Mouse (Mus musculus): ENCODE measurements around the gene Msantd2. TPM values are rescaled to one million over a fixed set of nuclear protein-coding genes. Genes with fewer than 3 reads are reported as not detected.

Msantd2 gene
- polyA plus RNA-seq, 1 experiment from 2014 or later: 21.7 TPM

GRCm38 (mm10) chr9:37461571-37461970, 27.5 kb upstream of the Msantd2 start:
- Histone ChIP-seq H3K27ac (ENCODE audit: poor library complexity, severe bottlenecking) (no peak overlapping the region), H3K9me3 (replicated peaks) (no peaks in the 10 kb centered on the region), H3K27me3 (replicated peaks) (peaks cover 71% of the 10 kb centered on the region), H3K4me3 (no peak overlapping the region), H3K9ac (no peak overlapping the region), H3K4me2 (no peak overlapping the region), H3K36me3 (no peaks in the 10 kb centered on the region), H3K4me1 (replicated peaks) (peaks cover 7% of the 10 kb centered on the region)
- 16% methylated on average over 3 of the region's 3 CpGs for WGBS
- no peak for ATAC-seq (ENCODE audit: insufficient number of reproducible peaks, low FRiP score)

- no peak overlapping the region for H3K4me2 ChIP-seq
- no peak for ATAC-seq (ENCODE audit: insufficient number of reproducible peaks, low FRiP score)
- WGBS: 15% methylated on average over 7 of the region's 7 CpGs
- H3K36me3 ChIP-seq: no peaks in the 10 kb centered on the region
- no peak overlapping the region for H3K9ac ChIP-seq
- no peaks in the 10 kb centered on the region for H3K9me3 ChIP-seq (replicated peaks)
- peaks cover 7% of the 10 kb centered on the region for H3K4me1 ChIP-seq (replicated peaks)
- H3K4me3 ChIP-seq: no peak overlapping the region
- peaks cover 59% of the 10 kb centered on the region for H3K27me3 ChIP-seq (replicated peaks)
- no peak overlapping the region for H3K27ac ChIP-seq (ENCODE audit: poor library complexity, severe bottlenecking)
Measured at GRCm38 (mm10) chr9:37462764-37463163, 26.4 kb upstream of the Msantd2 start.

- ATAC-seq (ENCODE audit: insufficient number of reproducible peaks, low FRiP score): no peak
- 72% methylated on average over 3 of the region's 3 CpGs for WGBS
- Histone ChIP-seq H3K9me3 (replicated peaks) (no peaks in the 10 kb centered on the region; the same call in 1 of the 2 replicates), H3K27me3 (replicated peaks) (no peaks in the 10 kb centered on the region), H3K4me1 (replicated peaks) (no peaks in the 10 kb centered on the region), H3K27ac (ENCODE audit: poor library complexity, severe bottlenecking) (no peak overlapping the region), H3K36me3 (no peaks in the 10 kb centered on the region), H3K4me3 (no peak overlapping the region), H3K4me2 (no peak overlapping the region), H3K9ac (no peak overlapping the region)
Measured at GRCm38 (mm10) chr9:37473611-37474125, 15.5 kb upstream of the Msantd2 start.

- Histone ChIP-seq H3K27me3 (replicated peaks) (no peaks in the 10 kb centered on the region), H3K4me3 (no peak overlapping the region), H3K4me1 (replicated peaks) (no peaks in the 10 kb centered on the region), H3K27ac (ENCODE audit: poor library complexity, severe bottlenecking) (no peak overlapping the region), H3K9ac (no peak overlapping the region), H3K36me3 (no peaks in the 10 kb centered on the region), H3K9me3 (replicated peaks) (no peaks in the 10 kb centered on the region; the same call in 1 of the 2 replicates), H3K4me2 (no peak overlapping the region)
- ATAC-seq (ENCODE audit: insufficient number of reproducible peaks, low FRiP score): no peak
- 86% methylated on average over 7 of the region's 7 CpGs for WGBS
Measured at GRCm38 (mm10) chr9:37474923-37475322, 14.2 kb upstream of the Msantd2 start.

- H3K27ac ChIP-seq (ENCODE audit: poor library complexity, severe bottlenecking): no peak overlapping the region
- no peak overlapping the region for H3K4me3 ChIP-seq
- H3K27me3 ChIP-seq (replicated peaks): no peaks in the 10 kb centered on the region
- peaks cover 8% of the 10 kb centered on the region for H3K4me1 ChIP-seq (replicated peaks)
- no peaks in the 10 kb centered on the region for H3K9me3 ChIP-seq (replicated peaks)
- no peak for ATAC-seq (ENCODE audit: insufficient number of reproducible peaks, low FRiP score)
- H3K4me2 ChIP-seq: no peak overlapping the region
- no peaks in the 10 kb centered on the region for H3K36me3 ChIP-seq
- 62% methylated on average over 5 of the region's 5 CpGs for WGBS
- H3K9ac ChIP-seq: no peak overlapping the region
Measured at GRCm38 (mm10) chr9:37485146-37485545, 4.0 kb upstream of the Msantd2 start.

GRCm38 (mm10) chr9:37488041-37488440, 1.1 kb upstream of the Msantd2 start:
- Histone ChIP-seq H3K4me2 (peak overlapping the region; percentile 97), H3K4me3 (peak overlapping the region; percentile 99), H3K9me3 (replicated peaks) (no peaks in the 10 kb centered on the region), H3K36me3 (no peaks in the 10 kb centered on the region), H3K27me3 (replicated peaks) (no peaks in the 10 kb centered on the region), H3K27ac (ENCODE audit: poor library complexity, severe bottlenecking) (peak overlapping the region; percentile 98), H3K4me1 (replicated peaks) (peaks cover 15% of the 10 kb centered on the region), H3K9ac (peak overlapping the region; percentile 99; the same call in 1 of the 2 replicates)
- WGBS: 49% methylated on average over 4 of the region's 4 CpGs
- no peak for ATAC-seq (ENCODE audit: insufficient number of reproducible peaks, low FRiP score)

- Histone ChIP-seq H3K36me3 (peaks cover 5% of the 10 kb centered on the region), H3K4me2 (peak overlapping the region; percentile 97), H3K27me3 (replicated peaks) (no peaks in the 10 kb centered on the region), H3K4me3 (peak overlapping the region; percentile 99), H3K27ac (ENCODE audit: poor library complexity, severe bottlenecking) (peak overlapping the region; percentile 98), H3K9ac (peak overlapping the region; percentile 99), H3K4me1 (replicated peaks) (peaks cover 15% of the 10 kb centered on the region), H3K9me3 (replicated peaks) (peaks cover 3% of the 10 kb centered on the region; the same call in 1 of the 2 replicates)
- WGBS: under 1% methylated on average over 72 of the region's 75 CpGs
- ATAC-seq (ENCODE audit: insufficient number of reproducible peaks, low FRiP score): peak; percentile 75
Measured at GRCm38 (mm10) chr9:37489446-37490120, 464 bp downstream of the Msantd2 start.

GRCm38 (mm10) chr9:37495761-37496160, 6.6 kb downstream of the Msantd2 start:
- no peak for ATAC-seq (ENCODE audit: insufficient number of reproducible peaks, low FRiP score)
- H3K27ac ChIP-seq (ENCODE audit: poor library complexity, severe bottlenecking): no peak overlapping the region
- H3K4me3 ChIP-seq: no peak overlapping the region
- WGBS: 64% methylated on average over 3 of the region's 3 CpGs
- no peaks in the 10 kb centered on the region for H3K27me3 ChIP-seq (replicated peaks)
- H3K9ac ChIP-seq: no peak overlapping the region
- H3K36me3 ChIP-seq: peaks cover 5% of the 10 kb centered on the region
- peaks cover 1% of the 10 kb centered on the region; the same call in 1 of the 2 replicates for H3K4me1 ChIP-seq (replicated peaks)
- H3K4me2 ChIP-seq: no peak overlapping the region
- peaks cover 3% of the 10 kb centered on the region; the same call in 1 of the 2 replicates for H3K9me3 ChIP-seq (replicated peaks)

- Histone ChIP-seq H3K4me2 (no peak overlapping the region), H3K27me3 (replicated peaks) (no peaks in the 10 kb centered on the region), H3K9me3 (replicated peaks) (peaks cover 3% of the 10 kb centered on the region; the same call in 1 of the 2 replicates), H3K36me3 (peaks cover 5% of the 10 kb centered on the region), H3K4me3 (no peak overlapping the region), H3K27ac (ENCODE audit: poor library complexity, severe bottlenecking) (no peak overlapping the region), H3K4me1 (replicated peaks) (no peaks in the 10 kb centered on the region), H3K9ac (no peak overlapping the region)
- no peak for ATAC-seq (ENCODE audit: insufficient number of reproducible peaks, low FRiP score)
Measured at GRCm38 (mm10) chr9:37496325-37496724, 7.2 kb downstream of the Msantd2 start.

GRCm38 (mm10) chr9:37500201-37500600, 11.1 kb downstream of the Msantd2 start:
- Histone ChIP-seq H3K36me3 (no peaks in the 10 kb centered on the region), H3K4me3 (no peak overlapping the region), H3K9me3 (replicated peaks) (no peaks in the 10 kb centered on the region), H3K9ac (no peak overlapping the region), H3K4me2 (no peak overlapping the region), H3K27me3 (replicated peaks) (no peaks in the 10 kb centered on the region), H3K27ac (ENCODE audit: poor library complexity, severe bottlenecking) (no peak overlapping the region), H3K4me1 (replicated peaks) (no peaks in the 10 kb centered on the region)
- ATAC-seq (ENCODE audit: insufficient number of reproducible peaks, low FRiP score): no peak
- 60% methylated on average over 3 of the region's 3 CpGs for WGBS

- no peak for ATAC-seq (ENCODE audit: insufficient number of reproducible peaks, low FRiP score)
- H3K4me2 ChIP-seq: no peak overlapping the region
- H3K36me3 ChIP-seq: no peaks in the 10 kb centered on the region
- H3K9ac ChIP-seq: no peak overlapping the region
- no peak overlapping the region for H3K4me3 ChIP-seq
- H3K27ac ChIP-seq (ENCODE audit: poor library complexity, severe bottlenecking): no peak overlapping the region
- no peaks in the 10 kb centered on the region for H3K27me3 ChIP-seq (replicated peaks)
- no peaks in the 10 kb centered on the region for H3K4me1 ChIP-seq (replicated peaks)
- WGBS: 100% methylated on average over 1 of the region's 1 CpGs
- no peaks in the 10 kb centered on the region for H3K9me3 ChIP-seq (replicated peaks)
Measured at GRCm38 (mm10) chr9:37501170-37501569, 12.1 kb downstream of the Msantd2 start.

GRCm38 (mm10) chr9:37504348-37504747, 15.2 kb downstream of the Msantd2 start:
- H3K9me3 ChIP-seq (replicated peaks): no peaks in the 10 kb centered on the region
- no peak overlapping the region for H3K4me2 ChIP-seq
- H3K9ac ChIP-seq: no peak overlapping the region
- ATAC-seq (ENCODE audit: insufficient number of reproducible peaks, low FRiP score): no peak
- no peaks in the 10 kb centered on the region for H3K27me3 ChIP-seq (replicated peaks)
- no peak overlapping the region for H3K27ac ChIP-seq (ENCODE audit: poor library complexity, severe bottlenecking)
- H3K36me3 ChIP-seq: no peaks in the 10 kb centered on the region
- H3K4me3 ChIP-seq: no peak overlapping the region
- no peaks in the 10 kb centered on the region for H3K4me1 ChIP-seq (replicated peaks)

All from heart, embryonic 12.5 days (tissue).